In the genomic region with DNA sequence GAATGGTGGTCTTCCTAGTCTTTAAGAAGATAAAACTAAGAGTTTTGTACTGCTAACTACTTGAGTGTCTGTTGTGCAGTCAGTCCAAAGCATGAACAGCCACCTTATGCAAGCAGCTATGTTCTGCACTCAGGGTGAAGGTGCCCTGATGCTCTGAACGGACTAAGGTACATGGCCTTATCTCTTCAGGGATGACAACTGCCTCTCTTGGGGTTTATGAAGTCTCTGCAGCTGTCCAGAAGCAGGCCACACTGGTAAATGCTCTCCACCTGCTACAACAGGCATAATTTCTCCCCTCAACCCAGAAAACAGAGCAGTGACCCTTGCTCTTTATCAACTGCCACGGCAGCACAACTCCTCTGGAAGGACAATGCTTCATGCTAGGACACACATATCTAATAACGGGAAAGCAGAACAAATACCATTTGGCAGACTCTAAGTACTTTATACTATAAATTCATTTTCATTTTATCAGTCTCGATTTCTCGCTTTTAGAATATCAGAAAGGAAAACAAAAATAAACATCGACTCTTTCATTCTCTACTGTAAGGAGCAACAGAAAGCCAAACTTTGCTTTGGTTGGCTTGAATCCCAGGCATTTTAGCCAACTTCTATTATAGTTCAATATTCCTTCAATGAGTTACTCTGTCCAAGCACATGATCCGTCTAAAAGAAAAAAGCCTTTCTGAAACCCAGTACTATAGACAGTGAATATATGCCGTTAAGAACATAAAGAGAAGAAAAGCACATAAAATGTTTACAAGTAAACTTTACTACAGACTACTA, we compare ENCODE assay signal across 13 mouse cellular contexts. TPM values are rescaled to one million over a fixed set of nuclear protein-coding genes. Genes with fewer than 3 reads are reported as not detected.
A peak's percentile ranks its signal among the peaks of the same experiment; 100 is the strongest.
DNase-seq lines count a peak whose midpoint lies in the region; ATAC-seq lines count a peak whose summit lies in the region.
"Had no signal": no experiment of that assay in that cellular context is flagged by ENCODE, and none has a peak within 500 bp of the region (broad histone marks: within the 10 kb centered on the region; RNA-seq: fewer than 3 reads in every experiment).

No protein-coding gene starts in this region.

- H3K9me3 ChIP-seq in erythroblast, embryonic 14.5 days (ENCODE audit: control insufficient read depth, low read length) = no peaks in the 10 kb centered on the region
- no peaks in the 10 kb centered on the region for H3K9me3 ChIP-seq in liver, embryonic 12.5 days (replicated peaks)
- H3K9me3 ChIP-seq: embryonic facial prominence, embryonic 15.5 days; limb, embryonic 12.5 days had no signal

- H3K4me2 ChIP-seq in liver, embryonic 12.5 days = peak overlapping the region; percentile 53
- H3K4me2 ChIP-seq: embryonic facial prominence, embryonic 15.5 days; limb, embryonic 12.5 days had no signal

- H3K9ac ChIP-seq in liver, embryonic 12.5 days = peak overlapping the region; percentile 49; the same call in 1 of the 2 replicates
- H3K9ac ChIP-seq: embryonic facial prominence, embryonic 15.5 days; limb, embryonic 12.5 days had no signal

- H3K36me3 ChIP-seq in erythroblast, embryonic 14.5 days (ENCODE audit: control insufficient read depth) = peaks cover 31% of the 10 kb centered on the region
- no peaks in the 10 kb centered on the region for H3K36me3 ChIP-seq in liver, embryonic 12.5 days
- H3K36me3 ChIP-seq: embryonic facial prominence, embryonic 15.5 days; limb, embryonic 12.5 days had no signal

- no peaks in the 10 kb centered on the region for H3K27me3 ChIP-seq in erythroblast, embryonic 14.5 days (ENCODE audit: control insufficient read depth)
- H3K27me3 ChIP-seq in liver, embryonic 12.5 days (replicated peaks) = no peaks in the 10 kb centered on the region
- H3K27me3 ChIP-seq: embryonic facial prominence, embryonic 15.5 days; limb, embryonic 12.5 days had no signal

- peaks cover 72% of the 10 kb centered on the region for H3K4me1 ChIP-seq in erythroblast, embryonic 14.5 days (ENCODE audit: control insufficient read depth)
- H3K4me1 ChIP-seq in liver, embryonic 12.5 days = peaks cover 71% of the 10 kb centered on the region

- peak overlapping the region; percentile 84 for H3K27ac ChIP-seq in liver, embryonic 12.5 days
- H3K27ac ChIP-seq: embryonic facial prominence, embryonic 15.5 days; hindbrain, postnatal 0 days; limb, embryonic 12.5 days had no signal

- peak overlapping the region; percentile 99 for H3K4me3 ChIP-seq in erythroblast, embryonic 14.5 days (replicated peaks)
- H3K4me3 ChIP-seq in liver, embryonic 12.5 days = peak overlapping the region; percentile 12; the same call in 1 of the 2 replicates
- H3K4me3 ChIP-seq: embryonic facial prominence, embryonic 15.5 days; limb, embryonic 12.5 days had no signal

- 50% methylated on average over 8 of the region's 8 CpGs for WGBS in liver, embryonic 12.5 days (ENCODE audit: insufficient replicate concordance)

- peak; percentile 56 for DNase-seq in kidney, adult 9 months
- DNase-seq in kidney, postnatal 4 days = no peak
- peak; percentile 71 for DNase-seq in NIH3T3 (ENCODE audit: low read depth)
- DNase-seq: cerebellum, postnatal 14 days; thymus, postnatal 14 days had no signal

- no peak for ATAC-seq in erythroblast, adult 5-6 weeks (replicated peaks; ENCODE audit: low FRiP score, poor library complexity, severe bottlenecking)
- no peak for ATAC-seq in liver, embryonic 12.5 days
- no peak for ATAC-seq in CD4-positive, CD25-positive, alpha-beta regulatory T cell, adult 4 months
- no peak for ATAC-seq in frontal cortex, adult (ENCODE audit: low TSS enrichment)
- ATAC-seq: hindbrain, postnatal 0 days had no signal

RNA-seq across cellular contexts. Expression of a gene that starts 3.1 kb away (rescaled TPM):
- 8.5 and 10.9 TPM in 2 replicates for polyA plus RNA-seq in erythroblast, embryonic 14.5 days (2012)
- total RNA-seq in erythroblast, adult 5-6 weeks (2015; ENCODE audit: low replicate concordance) = 8.5 and 27.4 TPM in 2 replicates
- 6.0 and 26.9 TPM in 2 replicates for total RNA-seq in erythroblast, adult 5-6 weeks (2017; ENCODE audit: low replicate concordance)
- polyA plus RNA-seq in liver, embryonic 12.5 days (2016; fragmentation: Nextera tagmentation; extraction: Ambion mirVana) = 4.3 and 4.6 TPM in 2 replicates
- 10 to 100 TPM; 11.4 to 15.5 TPM for polyA plus RNA-seq in CD4-positive, CD25-positive, alpha-beta regulatory T cell, adult 4 months (2017; shearing (Covaris generic))

Comparison
In these comparisons a context has a peak if more than half of its experiments do, and no peak if none do; other contexts are left out.
1. DNase-seq: peak in kidney, adult 9 months (single experiment) and NIH3T3 (single experiment); none in kidney, postnatal 4 days (0 of 2).